Mouse (Mus musculus) heart, postnatal 0 days (tissue): ENCODE data around the gene Lrp1. TPM values are rescaled to one million over a fixed set of nuclear protein-coding genes. Genes with fewer than 3 reads are reported as not detected.

Experiments used
- ATAC-seq: fragments of 200-750 bp; cut with Nextera tagmentation; 2 replicates; pipeline ENCODE4 v1.8.0; 2017; ENCODE audit warnings: low read depth, moderate number of reproducible peaks, moderate library complexity; ENCODE audit not compliant: insufficient read depth
- DNase-seq: peaks from one replicate; pipeline ENCODE4 v3.0.0-alpha.2; 2016; ENCODE audit warnings: low spot score
- H3K27ac ChIP-seq: fragments of 300-500 bp; sonication (generic); 2 replicates; pipeline ENCODE4 v1.5.1; 2014; ENCODE audit warnings: low read depth, mild to moderate bottlenecking
- H3K27me3 ChIP-seq: fragments of 300-500 bp; sonication (generic); 2 replicates; pipeline ENCODE4 v1.6.1; 2014; ENCODE audit warnings: low read length, mixed read lengths; ENCODE audit not compliant: control insufficient read depth, insufficient read depth
- H3K36me3 ChIP-seq: fragments of 300-500 bp; sonication (generic); replicated peaks from 2 replicates; pipeline ENCODE4 v1.6.1; 2014; ENCODE audit warnings: low read length, mixed read lengths; ENCODE audit not compliant: control insufficient read depth, insufficient read depth
- H3K4me1 ChIP-seq: fragments of 300-500 bp; sonication (generic); 2 replicates; pipeline ENCODE4 v1.6.1; 2014; ENCODE audit warnings: antibody characterized with exemption; ENCODE audit not compliant: control insufficient read depth, insufficient read depth
- H3K4me2 ChIP-seq: fragments of 300-500 bp; sonication (generic); 2 replicates; pipeline ENCODE4 v1.6.1; 2014; ENCODE audit warnings: low read depth, mild to moderate bottlenecking, low read length, moderate library complexity
- H3K4me3 ChIP-seq: fragments of 300-500 bp; sonication (generic); 2 replicates; pipeline ENCODE4 v1.5.1; 2014; ENCODE audit warnings: low read depth, low read length
- H3K9ac ChIP-seq: fragments of 300-500 bp; sonication (generic); replicated peaks from 2 replicates; pipeline ENCODE4 v1.6.1; 2014; ENCODE audit warnings: low read depth, low read length, mixed read lengths
- H3K9me3 ChIP-seq: fragments of 300-500 bp; sonication (generic); replicated peaks from 2 replicates; pipeline ENCODE4 v1.6.1; 2016; ENCODE audit warnings: low read length; ENCODE audit not compliant: control insufficient read depth
- CTCF ChIP-seq: IDR thresholded peaks from 2 replicates; pipeline ENCODE4 v1.5.1; 2016; ENCODE audit warnings: antibody characterized with exemption, control low read depth, low read depth
- EP300 ChIP-seq: IDR thresholded peaks from 2 replicates; pipeline ENCODE4 v1.6.1; 2016; ENCODE audit warnings: antibody characterized with exemption, low read depth
- WGBS: fragments of 180-500 bp; shearing (Covaris S2); extraction: QIAGEN DNeasy Blood & Tissue Kit; methylation state at CpG from one replicate; pipeline ENCODE4 v1.1.7; 2014; 5-methylcytosine and 5-hydroxymethylcytosine counted together
- polyA plus RNA-seq: library from polyadenylated mRNA; unstranded; fragments of >200 nt; fragmentation: Nextera tagmentation; extraction: Ambion mirVana; gene quantifications from 2 replicates; pipeline ENCODE4 v1.2.1, GENCODE M21; 2015
- total RNA-seq: library from RNA; depleted of rRNA; stranded (reverse); fragments of >200 nt; gene quantifications from 2 replicates; pipeline ENCODE4 v1.2.3, GENCODE M21; 2014; ENCODE audit warnings: low replicate concordance; rRNA removed

The Lrp1 gene
- total and polyA plus RNA-seq, 2 experiments from 2014 or later, result 15.7 to 65.9 TPM

GRCm38 (mm10) chr10:127488856-127489255, 132.1 kb downstream of the Lrp1 start:
- Histone ChIP-seq H3K4me2 (no peak overlapping the region), H3K4me3 (no peak overlapping the region), H3K27me3 (no peaks in the 10 kb centered on the region), H3K9me3 (no peaks in the 10 kb centered on the region), H3K27ac (no peak overlapping the region), H3K36me3 (peaks cover 85% of the 10 kb centered on the region), H3K9ac (no peak overlapping the region), H3K4me1 (no peaks in the 10 kb centered on the region)
- ATAC-seq, result no peak
- DNase-seq, result no peak
- WGBS, result 80% methylated on average over 7 of the region's 7 CpGs
- TF ChIP-seq EP300, result no peak
- no peak for TF ChIP-seq CTCF

Other genes starting within 250 kb of the Lrp1 start
- 35.4 and 42.8 TPM in 2 replicates for gene R3hdm2, start 240.8 kb downstream of the Lrp1 start, total RNA-seq
- 31.5 and 32.1 TPM in 2 replicates for gene R3hdm2, start 240.8 kb downstream of the Lrp1 start, polyA plus RNA-seq
- gene Stac3, start 119.5 kb downstream of the Lrp1 start, total RNA-seq, result 0.08 TPM in 1 of 2 replicates, not detected in the other
- gene Stac3, start 119.5 kb downstream of the Lrp1 start, polyA plus RNA-seq, result 0.30 TPM in 1 of 2 replicates, not detected in the other
- 43.8 and 68.3 TPM in 2 replicates for gene Ndufa4l2, start 106.2 kb downstream of the Lrp1 start, total RNA-seq
- 46.4 and 47.6 TPM in 2 replicates for gene Ndufa4l2, start 106.2 kb downstream of the Lrp1 start, polyA plus RNA-seq
- gene Shmt2, start 98.7 kb downstream of the Lrp1 start, total RNA-seq, result 109 and 161 TPM in 2 replicates
- gene Shmt2, start 98.7 kb downstream of the Lrp1 start, polyA plus RNA-seq, result 47.9 and 51.5 TPM in 2 replicates
- not detected in 2 replicates for gene Nxph4, start 86.6 kb downstream of the Lrp1 start, total RNA-seq
- 0.41 and 0.49 TPM in 2 replicates for gene Nxph4, start 86.6 kb downstream of the Lrp1 start, polyA plus RNA-seq
- gene Stat6, start 21.8 kb upstream of the Lrp1 start, total RNA-seq, result 38.1 and 42.3 TPM in 2 replicates
- 24.0 and 24.6 TPM in 2 replicates for gene Stat6, start 21.8 kb upstream of the Lrp1 start, polyA plus RNA-seq
- 10.0 and 16.0 TPM in 2 replicates for gene Nemp1, start 45.8 kb upstream of the Lrp1 start, total RNA-seq
- gene Nemp1, start 45.8 kb upstream of the Lrp1 start, polyA plus RNA-seq, result 4.2 and 4.5 TPM in 2 replicates
- gene Nab2, start 47.4 kb upstream of the Lrp1 start, total RNA-seq, result 15.3 and 17.0 TPM in 2 replicates
- gene Nab2, start 47.4 kb upstream of the Lrp1 start, polyA plus RNA-seq, result 4.0 and 5.3 TPM in 2 replicates
- gene Myo1a, start 84.0 kb upstream of the Lrp1 start, total RNA-seq, result not detected in 2 replicates
- gene Myo1a, start 84.0 kb upstream of the Lrp1 start, polyA plus RNA-seq, result 0.04 and 0.05 TPM in 2 replicates
- not detected in 2 replicates for gene Tac2, start 103.3 kb upstream of the Lrp1 start, total RNA-seq
- gene Tac2, start 103.3 kb upstream of the Lrp1 start, polyA plus RNA-seq, result 0.23 and 0.25 TPM in 2 replicates
- gene Zbtb39, start 118.4 kb upstream of the Lrp1 start, total RNA-seq, result 5.2 and 5.8 TPM in 2 replicates
- 0.94 and 1.1 TPM in 2 replicates for gene Zbtb39, start 118.4 kb upstream of the Lrp1 start, polyA plus RNA-seq
- 13.6 and 20.6 TPM in 2 replicates for gene Gpr182, start 130.6 kb upstream of the Lrp1 start, total RNA-seq
- 9.9 and 11.2 TPM in 2 replicates for gene Gpr182, start 130.6 kb upstream of the Lrp1 start, polyA plus RNA-seq
- gene Rdh1, start 138.6 kb upstream of the Lrp1 start, total RNA-seq, result not detected in 2 replicates
- not detected in 2 replicates for gene Rdh1, start 138.6 kb upstream of the Lrp1 start, polyA plus RNA-seq
- gene Rdh16f1, start 138.6 kb upstream of the Lrp1 start, total RNA-seq, result not detected in 2 replicates
- 0.22 TPM in 1 of 2 replicates, not detected in the other for gene Rdh16f1, start 138.6 kb upstream of the Lrp1 start, polyA plus RNA-seq
- gene Rdh9, start 155.2 kb upstream of the Lrp1 start, total RNA-seq, result 0.04 and 0.27 TPM in 2 replicates
- gene Rdh9, start 155.2 kb upstream of the Lrp1 start, polyA plus RNA-seq, result 0.34 TPM in 1 of 2 replicates, not detected in the other
- not detected in 2 replicates for gene Rdh16, start 180.0 kb upstream of the Lrp1 start, total RNA-seq
- not detected in 2 replicates for gene Rdh16, start 180.0 kb upstream of the Lrp1 start, polyA plus RNA-seq
- gene Rdh19, start 228.8 kb upstream of the Lrp1 start, total RNA-seq, result not detected in 2 replicates
- not detected in 2 replicates for gene Rdh19, start 228.8 kb upstream of the Lrp1 start, polyA plus RNA-seq
- not detected in 2 replicates for gene Rdh16f2, start 245.3 kb upstream of the Lrp1 start, total RNA-seq
- not detected in 2 replicates for gene Rdh16f2, start 245.3 kb upstream of the Lrp1 start, polyA plus RNA-seq